Mouse (Mus musculus): ENCODE measurements around the gene Snph.

The Snph gene

GRCm38 (mm10) chr2:151598068-151598467 lies 34.3 kb downstream of the Snph start:
- no peak for DNase-seq

- DNase-seq: no peak
Observed at GRCm38 (mm10) chr2:151587306-151587705, 45.1 kb downstream of the Snph start.

GRCm38 (mm10) chr2:151586807-151587206 lies 45.6 kb downstream of the Snph start:
- DNase-seq: no peak

GRCm38 (mm10) chr2:151585934-151586333 lies 46.5 kb downstream of the Snph start:
- DNase-seq: no peak

GRCm38 (mm10) chr2:151580945-151581344 lies 51.4 kb downstream of the Snph start:
- DNase-seq: no peak

GRCm38 (mm10) chr2:151579183-151579582 lies 53.2 kb downstream of the Snph start:
- no peak for DNase-seq

GRCm38 (mm10) chr2:151575699-151576389 lies 56.5 kb downstream of the Snph start:
- peak; percentile 93 for DNase-seq

- DNase-seq: peak; percentile 62
Observed at GRCm38 (mm10) chr2:151575119-151575698, 57.2 kb downstream of the Snph start.

- DNase-seq: no peak
Observed at GRCm38 (mm10) chr2:151574607-151575006, 57.8 kb downstream of the Snph start.

- no peak for DNase-seq
Observed at GRCm38 (mm10) chr2:151573667-151574066, 58.7 kb downstream of the Snph start.

- no peak for DNase-seq
Observed at GRCm38 (mm10) chr2:151571873-151572700, 60.3 kb downstream of the Snph start, which contains the start of gene Sdcbp2. Gene Sdcbp2 (plus strand): TSS chr2:151572622.

- no peak for DNase-seq
Observed at GRCm38 (mm10) chr2:151569452-151569851, 62.9 kb downstream of the Snph start.

GRCm38 (mm10) chr2:151566856-151567255 lies 65.5 kb downstream of the Snph start:
- DNase-seq: no peak

- no peak for DNase-seq
Observed at GRCm38 (mm10) chr2:151564986-151565385, 67.4 kb downstream of the Snph start.

GRCm38 (mm10) chr2:151564006-151564405 lies 68.4 kb downstream of the Snph start:
- DNase-seq: no peak

GRCm38 (mm10) chr2:151562930-151563921 lies 69.2 kb downstream of the Snph start:
- DNase-seq: no peak

- no peak for DNase-seq
Observed at GRCm38 (mm10) chr2:151549615-151550121, 82.7 kb downstream of the Snph start.

GRCm38 (mm10) chr2:151546571-151546970 lies 85.8 kb downstream of the Snph start:
- no peak for DNase-seq

GRCm38 (mm10) chr2:151544673-151545072 lies 87.7 kb downstream of the Snph start:
- no peak for DNase-seq

GRCm38 (mm10) chr2:151543063-151543895 lies 89.1 kb downstream of the Snph start:
- peak; percentile 59 for DNase-seq
